Mouse (Mus musculus) neural tube, embryonic 15.5 days (tissue): ENCODE data around the gene Wnt5b. TPM values are rescaled to one million over a fixed set of nuclear protein-coding genes. Genes with fewer than 3 reads are reported as not detected.
A peak's percentile ranks its signal among the peaks of the same experiment; 100 is the strongest.
"Not testable (repeated sequence)": the region's sequence is repeated elsewhere in the genome, so short reads cannot be mapped to it uniquely, and the experiment has no call there.

Source experiments
- ATAC-seq: fragments of 200-750 bp; cut with Nextera tagmentation; 2 replicates; pipeline ENCODE4 v1.8.0; 2017; ENCODE audit warnings: mild to moderate bottlenecking, moderate TSS enrichment, moderate library complexity; ENCODE audit not compliant: low FRiP score
- H3K27ac ChIP-seq: fragments of 300-500 bp; sonication (generic); replicated peaks from 2 replicates; pipeline ENCODE4 v1.5.1; 2015; ENCODE audit warnings: mild to moderate bottlenecking, inconsistent platforms
- H3K27me3 ChIP-seq: fragments of 300-500 bp; sonication (generic); replicated peaks from 2 replicates; pipeline ENCODE4 v1.6.1; 2015; ENCODE audit warnings: inconsistent platforms
- H3K36me3 ChIP-seq: fragments of 300-500 bp; sonication (generic); 2 replicates; pipeline ENCODE4 v1.6.1; 2015; ENCODE audit warnings: inconsistent platforms
- H3K4me1 ChIP-seq: fragments of 300-500 bp; sonication (generic); 2 replicates; pipeline ENCODE4 v1.6.1; 2015; ENCODE audit warnings: inconsistent platforms
- H3K4me2 ChIP-seq: fragments of 300-500 bp; sonication (generic); 2 replicates; pipeline ENCODE4 v1.6.1; 2015; ENCODE audit warnings: inconsistent platforms, mild to moderate bottlenecking, moderate library complexity
- H3K4me3 ChIP-seq: fragments of 300-500 bp; sonication (generic); replicated peaks from 2 replicates; pipeline ENCODE4 v1.5.1; 2015; ENCODE audit warnings: mild to moderate bottlenecking, inconsistent platforms
- H3K9ac ChIP-seq: fragments of 300-500 bp; sonication (generic); replicated peaks from 2 replicates; pipeline ENCODE4 v1.6.1; 2015; ENCODE audit warnings: mild to moderate bottlenecking, inconsistent platforms
- H3K9me3 ChIP-seq: fragments of 300-500 bp; sonication (generic); replicated peaks from 2 replicates; pipeline ENCODE4 v1.6.1; 2016; ENCODE audit warnings: inconsistent platforms
- WGBS: fragments of 180-500 bp; shearing (Covaris S2); methylation state at CpG from one replicate; pipeline ENCODE4 v1.1.7; 2015; ENCODE audit warnings: mixed read lengths; 5-methylcytosine and 5-hydroxymethylcytosine counted together
- polyA plus RNA-seq: library from polyadenylated mRNA; unstranded; fragments of >200 nt; fragmentation: Nextera tagmentation; extraction: Ambion mirVana; gene quantifications from 2 replicates; pipeline ENCODE4 v1.2.1, GENCODE M21; 2015

Wnt5b gene
- polyA plus RNA-seq, 1 experiment from 2014 or later, result 3.6 TPM

GRCm38 (mm10) chr6:119448321-119449059 lies 95.7 kb downstream of the Wnt5b start:
- no peak for ATAC-seq
- Histone ChIP-seq H3K4me2 (peak overlapping the region; percentile 60), H3K27ac (no peak overlapping the region), H3K9me3 (no peaks in the 10 kb centered on the region), H3K4me3 (peak overlapping the region; percentile 29), H3K4me1 (peaks cover 52% of the 10 kb centered on the region), H3K27me3 (no peaks in the 10 kb centered on the region), H3K36me3 (no peaks in the 10 kb centered on the region), H3K9ac (no peak overlapping the region)
- WGBS, result 8% methylated on average over 18 of the region's 18 CpGs

GRCm38 (mm10) chr6:119445671-119446607 lies 98.2 kb downstream of the Wnt5b start:
- no peak overlapping the region for H3K4me3 ChIP-seq
- no peaks in the 10 kb centered on the region for H3K27me3 ChIP-seq
- H3K4me2 ChIP-seq, result no peak overlapping the region
- no peaks in the 10 kb centered on the region for H3K36me3 ChIP-seq
- no peak for ATAC-seq
- no peaks in the 10 kb centered on the region for H3K9me3 ChIP-seq
- H3K4me1 ChIP-seq, result peaks cover 29% of the 10 kb centered on the region
- 75% methylated on average over 11 of the region's 11 CpGs for WGBS
- no peak overlapping the region for H3K9ac ChIP-seq
- H3K27ac ChIP-seq, result no peak overlapping the region

GRCm38 (mm10) chr6:119443742-119444645 lies 100.2 kb downstream of the Wnt5b start:
- Histone ChIP-seq H3K27me3 (no peaks in the 10 kb centered on the region), H3K36me3 (no peaks in the 10 kb centered on the region), H3K4me2 (peak overlapping the region; percentile 27), H3K4me3 (no peak overlapping the region), H3K9ac (no peak overlapping the region), H3K4me1 (peaks cover 15% of the 10 kb centered on the region), H3K27ac (no peak overlapping the region), H3K9me3 (no peaks in the 10 kb centered on the region)
- 55% methylated on average over 12 of the region's 12 CpGs for WGBS
- peak; percentile 74 for ATAC-seq

- not testable (repeated sequence) for H3K4me2 ChIP-seq, H3K9ac ChIP-seq, H3K27me3 ChIP-seq, H3K9me3 ChIP-seq, H3K4me3 ChIP-seq, H3K36me3 ChIP-seq, ATAC-seq, H3K27ac ChIP-seq
- peaks cover 14% of the 10 kb centered on the region for H3K4me1 ChIP-seq
- 87% methylated on average over 5 of the region's 5 CpGs for WGBS
Measured at GRCm38 (mm10) chr6:119442729-119443128, 101.4 kb downstream of the Wnt5b start.

- H3K4me2 ChIP-seq, result no peak overlapping the region
- no peak overlapping the region for H3K27ac ChIP-seq
- no peak overlapping the region; the same call in 1 of the 2 replicates for H3K9ac ChIP-seq
- no peaks in the 10 kb centered on the region for H3K36me3 ChIP-seq
- no peaks in the 10 kb centered on the region for H3K9me3 ChIP-seq
- peak; percentile 66; the same call in 1 of the 2 replicates for ATAC-seq
- 32% methylated on average over 8 of the region's 8 CpGs for WGBS
- H3K4me1 ChIP-seq, result peaks cover 9% of the 10 kb centered on the region
- H3K4me3 ChIP-seq, result no peak overlapping the region
- no peaks in the 10 kb centered on the region for H3K27me3 ChIP-seq
Measured at GRCm38 (mm10) chr6:119437894-119438761, 106.0 kb downstream of the Wnt5b start.

GRCm38 (mm10) chr6:119434394-119434793 lies 109.8 kb downstream of the Wnt5b start:
- Histone ChIP-seq H3K4me1 (peaks cover 9% of the 10 kb centered on the region), H3K9me3 (no peaks in the 10 kb centered on the region), H3K9ac (no peak overlapping the region), H3K27ac (no peak overlapping the region), H3K27me3 (no peaks in the 10 kb centered on the region), H3K4me2 (no peak overlapping the region), H3K4me3 (no peak overlapping the region), H3K36me3 (no peaks in the 10 kb centered on the region)
- WGBS, result 89% methylated on average over 4 of the region's 4 CpGs
- ATAC-seq, result no peak

- no peak for ATAC-seq
- H3K9ac ChIP-seq, result no peak overlapping the region
- no peaks in the 10 kb centered on the region for H3K9me3 ChIP-seq
- no peaks in the 10 kb centered on the region for H3K36me3 ChIP-seq
- H3K27me3 ChIP-seq, result no peaks in the 10 kb centered on the region
- no peak overlapping the region for H3K27ac ChIP-seq
- no peaks in the 10 kb centered on the region for H3K4me1 ChIP-seq
- no peak overlapping the region for H3K4me2 ChIP-seq
- 86% methylated on average over 6 of the region's 6 CpGs for WGBS
- no peak overlapping the region for H3K4me3 ChIP-seq
Measured at GRCm38 (mm10) chr6:119431751-119432324, 112.3 kb downstream of the Wnt5b start.

- Histone ChIP-seq H3K4me3 (no peak overlapping the region), H3K36me3 (no peaks in the 10 kb centered on the region), H3K4me1 (no peaks in the 10 kb centered on the region), H3K9me3 (no peaks in the 10 kb centered on the region), H3K9ac (no peak overlapping the region), H3K4me2 (no peak overlapping the region), H3K27ac (no peak overlapping the region), H3K27me3 (no peaks in the 10 kb centered on the region)
- 42% methylated on average over 2 of the region's 2 CpGs for WGBS
- ATAC-seq, result no peak
Measured at GRCm38 (mm10) chr6:119430508-119430907, 113.6 kb downstream of the Wnt5b start.

- Histone ChIP-seq H3K36me3 (no peaks in the 10 kb centered on the region), H3K27me3 (no peaks in the 10 kb centered on the region), H3K4me1 (no peaks in the 10 kb centered on the region), H3K27ac (no peak overlapping the region), H3K4me3 (no peak overlapping the region), H3K9me3 (no peaks in the 10 kb centered on the region), H3K9ac (no peak overlapping the region), H3K4me2 (no peak overlapping the region)
- WGBS, result 98% methylated on average over 13 of the region's 13 CpGs
- ATAC-seq, result no peak
Measured at GRCm38 (mm10) chr6:119429311-119429710, 114.8 kb downstream of the Wnt5b start.

- H3K27ac ChIP-seq, result no peak overlapping the region
- no peaks in the 10 kb centered on the region for H3K27me3 ChIP-seq
- no peaks in the 10 kb centered on the region for H3K9me3 ChIP-seq
- no peaks in the 10 kb centered on the region for H3K4me1 ChIP-seq
- 81% methylated on average over 3 of the region's 3 CpGs for WGBS
- H3K9ac ChIP-seq, result no peak overlapping the region
- H3K36me3 ChIP-seq, result no peaks in the 10 kb centered on the region
- H3K4me2 ChIP-seq, result no peak overlapping the region
- ATAC-seq, result no peak
- H3K4me3 ChIP-seq, result no peak overlapping the region
Measured at GRCm38 (mm10) chr6:119428611-119429010, 115.5 kb downstream of the Wnt5b start.
